In genomic region chr11:29751013-29751412, GRCm38 (mm10) we compare ENCODE assay signal across 14 mouse cellular contexts.
"Had no signal": no experiment of that assay in that cellular context is flagged by ENCODE, and none has a peak within 500 bp of the region (broad histone marks: within the 10 kb centered on the region; RNA-seq: fewer than 3 reads in every experiment).

No protein-coding gene starts in this region.

- H3K4me1 ChIP-seq: midbrain, embryonic 10.5 days; midbrain, embryonic 12.5 days; neural tube, embryonic 12.5 days; stomach, embryonic 15.5 days had no signal

- DNase-seq: lung, adult 18-20 months; lung, embryonic 14.5 days; lung, postnatal 10 days; lung, postnatal 4 days; midbrain, embryonic 14.5 days; right cerebral cortex, postnatal 14 days; thymus, adult 2 months; thymus, postnatal 25 days; thymus, postnatal 4 days had no signal

- H3K27me3 ChIP-seq: midbrain, embryonic 12.5 days; neural tube, embryonic 12.5 days; stomach, embryonic 15.5 days had no signal

- H3K27ac ChIP-seq: midbrain, embryonic 10.5 days; midbrain, embryonic 12.5 days; neural tube, embryonic 12.5 days; stomach, embryonic 15.5 days; stomach, postnatal 0 days had no signal

- H3K4me3 ChIP-seq: midbrain, embryonic 10.5 days; midbrain, embryonic 12.5 days; neural tube, embryonic 12.5 days; stomach, embryonic 15.5 days had no signal

- H3K4me2 ChIP-seq: lung, embryonic 14.5 days; midbrain, embryonic 12.5 days; neural tube, embryonic 12.5 days; stomach, embryonic 15.5 days had no signal
